Mouse (Mus musculus): ENCODE data around the gene Ccdc92b. TPM values are rescaled to one million over a fixed set of nuclear protein-coding genes. Genes with fewer than 3 reads are reported as not detected.
"Not testable (repeated sequence)": the region's sequence is repeated elsewhere in the genome, so short reads cannot be mapped to it uniquely, and the experiment has no call there.

Gene Ccdc92b
- 2.4 and 2.5 TPM in 2 replicates for polyA plus RNA-seq (2016; fragmentation: Nextera tagmentation; extraction: Ambion mirVana)

GRCm38 (mm10) chr11:74619201-74619955 lies at the start of gene Ccdc92b:
Gene Ccdc92b, plus strand, starts transcription at chr11:74619605.
- peak; percentile 80 for ATAC-seq (ENCODE audit: low FRiP score, low read depth)
- no peak within 1 kb of the TSS for H3K27ac ChIP-seq (replicated peaks)

GRCm38 (mm10) chr11:74569735-74570134 lies 49.7 kb upstream of the Ccdc92b start:
- Histone ChIP-seq H3K27me3 (no peaks in the 10 kb centered on the region), H3K4me3 (no peak overlapping the region), H3K36me3 (no peaks in the 10 kb centered on the region), H3K27ac (replicated peaks) (no peak overlapping the region), H3K9ac (replicated peaks) (no peak overlapping the region), H3K4me2 (replicated peaks) (no peak overlapping the region), H3K9me3 (no peaks in the 10 kb centered on the region), H3K4me1 (no peaks in the 10 kb centered on the region)
- WGBS, result 76% methylated on average over 6 of the region's 6 CpGs
- ATAC-seq (ENCODE audit: low FRiP score, low read depth), result no peak

More at GRCm38 (mm10) chr11:74619201-74619955, at the start of gene Ccdc92b:
- Histone ChIP-seq H3K27me3 (peaks cover 54% of the 10 kb centered on the region), H3K4me1 (peaks cover 10% of the 10 kb centered on the region), H3K4me2 (replicated peaks) (peak within 1 kb of the TSS; percentile 75), H3K36me3 (no peaks in the 10 kb centered on the region), H3K9ac (replicated peaks) (peak within 1 kb of the TSS; percentile 67), H3K4me3 (peak within 1 kb of the TSS; percentile 58), H3K9me3 (no peaks in the 10 kb centered on the region)
- WGBS, result 0% methylated on average over 54 of the region's 63 CpGs

DNA sequence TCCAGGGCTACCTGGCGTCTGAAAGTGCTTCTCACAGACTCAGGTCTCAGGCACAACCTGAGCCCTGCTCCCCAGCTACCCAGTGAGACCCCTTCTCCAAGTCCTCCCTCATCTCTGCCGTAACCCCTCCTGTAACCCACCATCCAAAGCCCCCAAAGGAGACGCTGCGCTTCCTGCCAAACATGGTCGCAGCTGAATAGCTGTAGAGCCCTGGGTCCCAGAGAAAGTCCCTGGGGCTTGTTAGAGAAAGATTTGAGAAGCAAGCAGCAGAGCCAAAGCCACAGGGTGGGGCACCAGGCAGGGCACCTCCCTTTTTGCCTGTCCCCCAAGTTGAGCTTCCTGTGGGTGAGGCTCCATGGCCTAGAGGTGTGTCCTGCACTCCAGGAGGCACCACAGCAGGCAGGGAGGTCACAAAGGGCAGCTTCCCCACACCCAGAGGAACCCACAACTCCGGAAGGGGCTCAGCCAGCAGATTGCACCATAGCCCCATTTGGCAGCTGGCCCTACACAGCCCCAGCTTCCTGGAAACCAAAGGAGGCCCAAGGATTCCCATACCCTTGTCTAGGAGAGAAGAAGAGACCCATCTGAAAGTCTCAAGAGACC lies 46.8 kb upstream of the Ccdc92b start:
- Histone ChIP-seq H3K27me3 (no peaks in the 10 kb centered on the region), H3K4me1 (no peaks in the 10 kb centered on the region), H3K9me3 (no peaks in the 10 kb centered on the region), H3K27ac (replicated peaks) (no peak overlapping the region), H3K4me2 (replicated peaks) (no peak overlapping the region), H3K9ac (replicated peaks) (no peak overlapping the region), H3K4me3 (no peak overlapping the region), H3K36me3 (no peaks in the 10 kb centered on the region)
- WGBS, result 90% methylated on average over 6 of the region's 6 CpGs
- ATAC-seq (ENCODE audit: low FRiP score, low read depth), result no peak

- no peak overlapping the region for H3K9ac ChIP-seq (replicated peaks)
- H3K9me3 ChIP-seq, result no peaks in the 10 kb centered on the region
- no peak overlapping the region for H3K4me3 ChIP-seq
- H3K27me3 ChIP-seq, result no peaks in the 10 kb centered on the region
- H3K27ac ChIP-seq (replicated peaks), result no peak overlapping the region
- no peak for ATAC-seq (ENCODE audit: low FRiP score, low read depth)
- no peaks in the 10 kb centered on the region for H3K36me3 ChIP-seq
- no peaks in the 10 kb centered on the region for H3K4me1 ChIP-seq
- 87% methylated on average over 4 of the region's 4 CpGs for WGBS
- no peak overlapping the region for H3K4me2 ChIP-seq (replicated peaks)
These were observed 44.5 kb upstream of the Ccdc92b start for GRCm38 (mm10) chr11:74574768-74575434.

GRCm38 (mm10) chr11:74575940-74576339 lies 43.5 kb upstream of the Ccdc92b start:
- ATAC-seq (ENCODE audit: low FRiP score, low read depth), result no peak
- H3K4me3 ChIP-seq, result no peak overlapping the region
- 81% methylated on average over 3 of the region's 3 CpGs for WGBS
- no peak overlapping the region for H3K27ac ChIP-seq (replicated peaks)
- H3K9me3 ChIP-seq, result no peaks in the 10 kb centered on the region
- no peaks in the 10 kb centered on the region for H3K27me3 ChIP-seq
- H3K9ac ChIP-seq (replicated peaks), result no peak overlapping the region
- H3K4me1 ChIP-seq, result no peaks in the 10 kb centered on the region
- no peak overlapping the region for H3K4me2 ChIP-seq (replicated peaks)
- H3K36me3 ChIP-seq, result no peaks in the 10 kb centered on the region

- Histone ChIP-seq H3K9me3 (no peaks in the 10 kb centered on the region), H3K4me2 (replicated peaks) (no peak overlapping the region), H3K4me3 (no peak overlapping the region), H3K9ac (replicated peaks) (no peak overlapping the region), H3K27ac (replicated peaks) (no peak overlapping the region), H3K4me1 (no peaks in the 10 kb centered on the region), H3K36me3 (no peaks in the 10 kb centered on the region), H3K27me3 (no peaks in the 10 kb centered on the region)
- no peak for ATAC-seq (ENCODE audit: low FRiP score, low read depth)
- 75% methylated on average over 3 of the region's 3 CpGs for WGBS
These were observed 42.3 kb upstream of the Ccdc92b start for GRCm38 (mm10) chr11:74577068-74577467.

- not testable (repeated sequence) for H3K4me3 ChIP-seq; ATAC-seq (ENCODE audit: low FRiP score, low read depth)
These were observed 38.1 kb upstream of the Ccdc92b start for GRCm38 (mm10) chr11:74581333-74581732.

DNA sequence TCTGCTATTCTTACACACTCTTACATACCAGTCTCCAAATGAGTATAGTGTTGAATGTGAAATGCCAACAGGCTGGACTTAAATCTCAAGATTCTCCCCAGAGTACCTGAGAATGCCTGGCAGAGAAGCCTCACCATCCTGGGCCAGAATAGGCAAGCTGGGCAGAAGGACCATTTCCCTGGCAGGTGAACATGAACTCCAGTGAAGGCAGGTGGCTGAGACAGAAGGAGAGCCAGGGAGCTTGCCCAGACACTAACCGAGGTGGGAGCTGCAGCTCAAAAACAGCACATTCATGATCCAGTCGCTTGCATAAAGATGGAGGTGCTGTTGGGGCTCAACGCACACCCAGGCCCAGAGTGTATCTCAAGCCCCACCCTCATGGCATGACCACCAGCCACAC lies 36.9 kb upstream of the Ccdc92b start:
- 79% methylated on average over 3 of the region's 3 CpGs for WGBS
- H3K9ac ChIP-seq (replicated peaks), result no peak overlapping the region
- ATAC-seq (ENCODE audit: low FRiP score, low read depth), result no peak

More at GRCm38 (mm10) chr11:74581333-74581732, 38.1 kb upstream of the Ccdc92b start:
- not testable (repeated sequence) for H3K9me3 ChIP-seq; H3K4me1 ChIP-seq; H3K36me3 ChIP-seq; H3K27me3 ChIP-seq; H3K4me2 ChIP-seq (replicated peaks); H3K9ac ChIP-seq (replicated peaks); H3K27ac ChIP-seq (replicated peaks)
- WGBS, result 56% methylated on average over 4 of the region's 4 CpGs

DNA sequence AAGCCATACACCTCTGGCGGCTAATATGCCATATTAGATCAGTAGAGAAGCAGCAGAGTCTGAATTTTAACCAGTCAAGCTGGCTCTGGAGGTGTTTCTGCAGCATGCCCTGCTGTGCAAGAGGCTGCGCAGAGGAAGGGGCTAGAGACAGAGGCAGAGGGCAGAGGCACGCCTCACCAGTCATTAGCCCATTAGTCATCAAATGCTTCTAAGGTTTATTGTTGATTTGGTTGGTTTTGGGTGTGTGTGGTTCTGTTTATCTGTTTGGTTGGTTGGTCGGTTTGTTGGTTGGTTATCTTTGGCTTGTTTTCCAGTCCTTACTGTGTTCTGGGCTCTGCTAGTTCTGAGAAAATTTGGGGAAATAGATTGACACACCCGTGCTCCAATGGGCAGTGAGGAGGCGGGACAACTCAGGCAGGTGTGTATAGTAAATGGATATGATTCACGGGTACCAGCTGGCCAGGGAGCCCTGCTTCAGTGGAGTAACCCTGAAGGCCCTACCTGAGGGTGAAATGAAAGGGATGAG lies 35.5 kb upstream of the Ccdc92b start:
- Histone ChIP-seq H3K27me3 (peaks cover 20% of the 10 kb centered on the region), H3K27ac (replicated peaks) (no peak overlapping the region), H3K4me1 (0 out of 2 replicates have a peak, but pooled peaks cover 2% of the 10 kb centered on the region), H3K4me2 (replicated peaks) (no peak overlapping the region), H3K9me3 (no peaks in the 10 kb centered on the region), H3K4me3 (no peak overlapping the region), H3K9ac (replicated peaks) (no peak overlapping the region), H3K36me3 (no peaks in the 10 kb centered on the region)
- ATAC-seq (ENCODE audit: low FRiP score, low read depth), result no peak
- 71% methylated on average over 7 of the region's 7 CpGs for WGBS

More for the DNA sequence above, 36.9 kb upstream of the Ccdc92b start:
- no peaks in the 10 kb centered on the region for H3K36me3 ChIP-seq
- no peak overlapping the region for H3K4me3 ChIP-seq
- H3K9me3 ChIP-seq, result no peaks in the 10 kb centered on the region
- peaks cover 6% of the 10 kb centered on the region for H3K27me3 ChIP-seq
- no peak overlapping the region for H3K27ac ChIP-seq (replicated peaks)
- no peak overlapping the region for H3K4me2 ChIP-seq (replicated peaks)
- H3K4me1 ChIP-seq, result 0 out of 2 replicates have a peak, but pooled peaks cover 2% of the 10 kb centered on the region

DNA sequence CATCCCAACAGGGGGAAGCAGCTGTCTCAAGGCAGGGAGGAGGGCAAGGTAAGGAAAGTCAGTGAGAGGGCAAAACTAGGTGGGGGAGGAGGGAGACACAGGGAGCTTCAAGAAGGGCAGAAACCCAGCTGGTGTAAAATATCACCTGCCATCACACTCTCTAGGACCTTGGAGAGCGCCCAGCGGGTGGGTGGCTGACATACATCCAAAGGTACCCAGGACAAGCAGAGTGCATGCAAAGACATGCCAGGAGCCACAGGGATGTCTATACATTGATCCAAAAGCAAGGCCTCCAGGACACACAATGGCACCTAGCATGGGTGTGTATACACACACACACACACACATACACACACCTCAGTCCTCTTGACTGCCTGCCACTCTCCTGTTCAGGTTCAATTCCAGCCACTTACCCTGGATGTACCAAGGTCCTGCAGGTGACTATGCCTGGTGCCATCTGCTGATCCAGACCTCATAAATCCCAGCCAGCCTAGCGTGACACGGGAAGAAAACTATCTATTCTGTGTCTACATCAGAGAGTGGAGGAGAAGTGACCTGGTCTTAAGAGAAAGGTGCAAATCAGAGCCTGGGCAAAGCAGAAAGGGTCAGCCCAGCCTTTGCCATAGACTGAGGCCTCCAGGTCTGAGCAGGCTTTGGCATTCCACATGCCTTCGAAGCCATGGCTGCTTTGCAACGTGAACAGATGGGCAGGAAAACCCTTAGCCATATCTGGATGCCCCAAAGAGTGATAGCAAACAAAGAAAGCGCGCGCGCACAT lies 34.3 kb upstream of the Ccdc92b start:
- H3K27me3 ChIP-seq, result peaks cover 32% of the 10 kb centered on the region
- 66% methylated on average over 10 of the region's 10 CpGs for WGBS
- H3K4me3 ChIP-seq, result no peak overlapping the region
- ATAC-seq (ENCODE audit: low FRiP score, low read depth), result no peak
- H3K27ac ChIP-seq (replicated peaks), result no peak overlapping the region
- no peak overlapping the region for H3K9ac ChIP-seq (replicated peaks)
- H3K9me3 ChIP-seq, result no peaks in the 10 kb centered on the region
- peaks cover 8% of the 10 kb centered on the region; the same call in 1 of the 2 replicates for H3K4me1 ChIP-seq
- no peaks in the 10 kb centered on the region for H3K36me3 ChIP-seq
- H3K4me2 ChIP-seq (replicated peaks), result no peak overlapping the region

DNA sequence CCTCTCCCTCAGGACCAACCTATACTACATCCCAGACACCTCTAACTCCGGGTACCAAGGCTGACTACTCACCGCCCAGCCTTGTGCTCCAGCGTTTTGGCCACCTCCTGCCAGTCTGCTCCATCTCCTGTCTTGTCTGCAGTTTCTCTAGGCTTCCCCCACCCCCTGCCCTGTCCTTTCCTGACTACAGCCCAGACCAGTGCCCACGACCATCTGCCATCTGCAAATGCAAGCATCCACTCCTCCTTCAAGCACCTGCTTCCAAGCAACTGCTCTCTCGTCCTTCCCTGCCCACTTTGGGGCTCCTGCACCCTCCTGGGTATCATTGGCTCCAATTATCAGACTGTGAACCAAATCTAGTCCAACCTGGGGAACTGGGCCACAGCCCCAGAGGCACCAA lies 33.0 kb upstream of the Ccdc92b start:
- H3K27me3 ChIP-seq, result peaks cover 45% of the 10 kb centered on the region
- no peak overlapping the region for H3K4me2 ChIP-seq (replicated peaks)
- H3K27ac ChIP-seq (replicated peaks), result no peak overlapping the region
- no peaks in the 10 kb centered on the region for H3K9me3 ChIP-seq
- no peaks in the 10 kb centered on the region for H3K36me3 ChIP-seq
- H3K4me1 ChIP-seq, result peaks cover 10% of the 10 kb centered on the region; the same call in 1 of the 2 replicates
- ATAC-seq (ENCODE audit: low FRiP score, low read depth), result no peak
- no peak overlapping the region for H3K9ac ChIP-seq (replicated peaks)
- WGBS, result 71% methylated on average over 5 of the region's 5 CpGs
- no peak overlapping the region for H3K4me3 ChIP-seq
